Mouse (Mus musculus): Measurements from ENCODE around the gene Mocs1.

Gene Mocs1

DNA sequence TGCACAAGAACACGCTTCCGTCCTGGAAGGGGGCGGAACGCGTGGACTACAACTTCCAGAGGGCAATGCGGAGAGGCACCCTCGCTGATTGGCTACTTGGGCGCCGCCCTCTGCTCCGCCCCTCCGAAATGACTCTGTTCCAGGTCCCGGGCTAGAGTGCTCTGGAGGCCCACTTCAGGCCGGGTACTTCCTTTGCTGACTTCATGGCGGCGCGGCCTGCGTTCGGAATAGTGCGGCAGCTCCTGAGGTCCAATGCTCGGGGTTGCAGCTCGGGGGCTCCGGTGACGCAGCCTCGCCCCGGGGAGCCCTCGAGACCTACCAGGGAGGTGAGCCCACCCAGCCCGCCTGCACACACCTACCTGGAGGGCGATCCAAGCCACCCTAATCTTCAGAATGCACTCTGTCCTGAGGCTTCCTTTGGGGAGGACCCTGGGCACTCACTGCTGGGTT is at the start of gene Mocs1:
Gene Mocs1 (plus strand): TSS at position 124 of the 450 bp plus-strand sequence.
- DNase-seq (ENCODE audit: low spot score): peak; percentile 91

DNA sequence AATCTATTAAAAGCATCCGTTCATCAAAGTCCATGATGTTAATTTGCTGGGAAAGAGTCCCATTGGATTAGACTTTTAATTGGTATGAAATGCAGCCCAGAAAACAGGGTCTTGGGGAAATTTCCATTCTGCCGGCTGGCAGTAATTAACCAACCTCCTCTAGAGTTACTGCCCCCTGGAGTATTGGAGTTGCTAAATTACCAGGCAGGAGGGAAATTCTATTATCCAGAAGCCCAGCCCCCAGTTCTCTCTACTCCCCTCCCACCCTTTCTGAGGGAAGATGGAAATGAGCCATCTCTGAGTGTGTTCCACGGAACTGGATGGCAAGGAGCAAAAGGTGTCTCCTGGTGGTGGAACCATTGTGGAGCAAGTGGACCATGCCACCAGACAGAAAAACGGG is 48.5 kb upstream of the Mocs1 start:
- DNase-seq (ENCODE audit: low spot score): no peak

GRCm38 (mm10) chr17:49384217-49384943 is 43.8 kb upstream of the Mocs1 start:
- DNase-seq (ENCODE audit: low spot score): no peak

- no peak for DNase-seq (ENCODE audit: low spot score)
Measured at GRCm38 (mm10) chr17:49387741-49388140, 40.4 kb upstream of the Mocs1 start.

DNA sequence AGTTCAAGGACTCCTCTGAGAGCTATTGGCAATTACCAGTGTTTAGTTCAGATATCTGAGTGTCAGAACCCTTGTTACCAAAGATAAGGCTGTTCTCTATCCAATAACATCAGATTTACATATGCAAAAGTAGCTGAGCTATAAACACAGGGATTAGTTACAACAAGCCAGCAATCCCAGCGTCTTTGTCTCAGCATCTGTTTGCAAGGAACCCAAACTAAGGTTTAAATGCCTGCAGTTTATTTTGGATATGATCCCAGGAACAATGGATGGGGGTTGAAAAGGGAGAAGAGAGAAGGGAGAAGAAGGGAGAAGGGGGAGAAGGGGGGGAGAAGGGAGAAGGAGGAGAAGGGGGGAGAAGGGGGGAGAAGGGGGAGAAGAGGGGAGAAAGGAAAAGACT is 35.4 kb upstream of the Mocs1 start:
- no peak for DNase-seq (ENCODE audit: low spot score)

- DNase-seq (ENCODE audit: low spot score): no peak
Measured at GRCm38 (mm10) chr17:49394836-49395235, 33.3 kb upstream of the Mocs1 start.

- DNase-seq (ENCODE audit: low spot score): no peak
Measured at GRCm38 (mm10) chr17:49399605-49400004, 28.6 kb upstream of the Mocs1 start.

DNA sequence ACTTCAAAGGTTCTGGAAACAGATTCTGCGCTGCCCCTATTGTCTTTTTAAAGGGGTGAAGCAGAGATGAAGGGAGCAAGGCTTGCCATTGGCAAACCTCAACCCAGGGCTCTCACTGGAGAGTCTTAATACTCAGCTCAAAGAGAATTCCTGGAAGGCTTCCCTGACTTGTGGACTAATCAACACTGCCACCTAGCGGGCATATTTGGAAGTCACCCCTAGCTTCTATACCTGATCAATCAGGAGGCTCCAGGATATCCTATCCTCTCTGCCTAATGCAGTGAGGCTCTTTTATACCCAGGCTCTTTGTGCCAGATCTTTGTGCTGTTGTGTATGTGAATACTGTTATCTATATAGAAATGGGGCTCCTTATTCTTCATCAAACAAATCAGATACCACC is 28.0 kb upstream of the Mocs1 start:
- DNase-seq (ENCODE audit: low spot score): peak; percentile 67

GRCm38 (mm10) chr17:49403151-49403550 is 25.0 kb upstream of the Mocs1 start:
- no peak for DNase-seq (ENCODE audit: low spot score)

GRCm38 (mm10) chr17:49405927-49406326 is 22.2 kb upstream of the Mocs1 start:
- no peak for DNase-seq (ENCODE audit: low spot score)

GRCm38 (mm10) chr17:49412974-49413373 is 15.2 kb upstream of the Mocs1 start:
- DNase-seq (ENCODE audit: low spot score): no peak

DNA sequence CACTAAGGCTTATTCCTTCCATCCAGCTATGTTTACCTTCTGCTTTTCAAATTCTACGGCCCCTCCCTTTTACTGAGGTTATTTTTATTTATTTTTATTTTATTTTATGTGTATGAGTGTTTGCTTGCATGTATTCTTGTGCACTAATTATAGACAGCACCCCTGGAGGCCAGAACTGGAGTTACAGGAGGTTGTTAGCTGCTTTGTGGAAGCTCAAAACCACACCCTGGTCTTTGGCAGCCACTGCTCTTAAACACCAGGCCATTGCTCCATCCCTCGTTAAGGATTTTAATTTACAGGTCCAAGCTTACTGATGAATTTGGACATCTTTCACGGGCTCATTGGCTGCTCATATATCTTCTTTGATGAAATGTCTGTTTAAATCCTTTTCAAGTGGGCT is 14.6 kb upstream of the Mocs1 start:
- no peak for DNase-seq (ENCODE audit: low spot score)

- DNase-seq (ENCODE audit: low spot score): no peak
Measured at GRCm38 (mm10) chr17:49416228-49416627, 11.9 kb upstream of the Mocs1 start.

DNA sequence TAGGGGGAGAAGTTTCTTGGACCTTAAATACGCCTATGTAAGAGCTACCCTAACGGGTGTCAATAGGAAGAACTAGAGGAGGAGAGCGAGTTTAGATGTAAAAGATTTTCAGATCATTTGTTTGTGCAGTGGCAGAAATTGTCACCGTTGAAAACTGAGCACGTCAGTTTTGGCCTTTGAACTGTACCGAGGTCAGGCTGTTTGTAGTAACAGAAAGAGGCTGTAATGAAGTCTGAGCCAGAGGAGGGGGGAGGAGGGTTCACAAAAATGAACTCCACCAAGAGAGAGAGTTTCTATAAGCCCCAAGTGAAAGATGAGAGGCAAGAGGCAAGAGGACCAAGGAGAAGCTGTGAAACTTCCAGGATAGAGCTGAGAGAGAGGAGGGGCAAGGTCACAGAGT is 8.3 kb upstream of the Mocs1 start:
- no peak for DNase-seq (ENCODE audit: low spot score)

DNA sequence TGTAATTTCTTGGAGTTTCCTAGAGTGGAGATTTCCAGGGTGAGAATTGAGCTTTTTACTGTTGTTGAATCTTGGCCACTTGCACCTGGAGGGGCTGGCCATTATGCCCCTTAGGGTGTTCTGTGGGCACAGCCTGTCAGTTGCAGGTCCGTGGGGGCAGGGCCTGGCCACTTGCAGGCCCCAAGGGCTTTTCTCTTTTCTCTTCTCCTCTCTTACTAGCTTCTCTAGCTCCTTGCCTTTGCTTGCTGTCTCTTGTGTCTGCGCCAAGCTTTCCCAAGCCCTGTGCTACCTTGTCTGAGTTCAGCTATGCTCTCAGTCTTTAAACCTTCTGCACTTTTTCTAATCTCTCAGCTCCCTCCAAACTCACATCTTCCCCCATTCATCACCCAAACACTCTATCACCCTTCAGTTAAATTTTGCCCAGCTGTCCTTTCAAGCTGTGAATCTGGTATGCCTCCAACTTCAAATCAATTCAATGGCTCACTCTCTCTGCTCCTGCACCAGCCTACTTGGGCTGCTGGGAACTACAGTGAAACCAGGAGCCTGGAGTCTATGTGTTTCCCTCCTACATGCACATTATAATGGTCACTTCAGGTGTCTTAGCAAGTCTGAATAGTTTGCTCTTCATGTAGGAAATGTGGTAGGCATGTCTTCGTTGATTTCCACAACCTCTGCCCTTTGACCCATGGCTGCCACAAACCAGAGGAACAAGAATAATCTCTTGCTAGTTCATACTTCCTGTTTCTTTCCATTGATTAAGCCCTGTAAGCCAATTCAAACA is 5.7 kb upstream of the Mocs1 start:
- no peak for DNase-seq (ENCODE audit: low spot score)

- DNase-seq (ENCODE audit: low spot score): no peak
Measured at GRCm38 (mm10) chr17:49423067-49423325, 5.2 kb upstream of the Mocs1 start.

DNA sequence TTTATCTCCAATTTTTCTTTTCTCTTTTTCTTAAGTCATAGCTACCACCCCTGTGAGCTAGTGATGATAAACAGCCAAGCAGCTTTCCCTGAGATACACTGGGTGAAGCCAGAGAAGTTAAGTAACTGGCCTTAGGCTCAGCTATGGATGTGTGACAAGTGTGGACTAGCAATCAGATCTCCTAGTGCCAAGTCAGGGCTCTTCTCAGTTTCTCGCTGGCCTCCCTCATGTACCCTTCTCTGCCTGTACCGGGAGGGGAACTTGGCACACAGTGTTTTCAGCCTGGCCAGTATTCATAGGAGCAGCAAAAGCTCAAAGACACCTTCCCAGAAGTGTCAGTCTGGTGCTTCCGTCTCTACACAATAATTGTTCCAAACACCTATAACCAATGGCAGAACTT is 4.3 kb upstream of the Mocs1 start:
- DNase-seq (ENCODE audit: low spot score): no peak

- DNase-seq (ENCODE audit: low spot score): no peak
Measured at GRCm38 (mm10) chr17:49427631-49428238, 427 bp upstream of the Mocs1 start.

DNA sequence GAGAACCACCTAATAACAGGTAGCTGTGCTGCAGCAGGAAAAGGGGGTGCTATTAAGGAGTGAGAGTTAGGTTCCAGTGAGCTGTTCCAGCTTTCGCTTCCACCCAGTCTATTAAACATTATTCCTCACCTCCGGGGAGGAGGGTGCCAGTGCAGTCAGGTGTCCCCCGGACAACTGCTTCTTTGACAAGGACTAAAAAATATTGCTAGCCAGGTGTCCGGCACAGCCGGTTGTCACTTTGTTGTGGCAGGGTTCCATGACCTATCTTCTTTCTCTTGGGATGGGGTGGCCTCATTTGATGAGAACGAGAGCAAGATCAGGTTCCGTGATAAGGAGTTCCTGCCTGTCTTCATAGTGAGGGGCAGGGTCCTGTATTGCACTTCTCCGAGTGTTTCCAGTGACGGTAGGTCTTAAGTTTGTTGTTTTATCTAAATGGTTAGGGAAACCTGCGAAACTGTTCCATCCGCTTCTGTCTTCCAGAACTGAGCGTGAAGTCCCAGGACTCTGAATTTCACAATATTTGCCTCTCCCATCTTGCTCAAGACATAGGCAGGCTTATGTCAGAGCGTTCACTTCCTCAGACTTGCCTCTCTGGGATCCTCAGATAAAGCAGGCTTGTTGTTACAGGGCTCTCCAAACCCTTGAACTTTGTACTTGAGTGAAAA is 721 bp downstream of the Mocs1 start:
- DNase-seq (ENCODE audit: low spot score): no peak

- no peak for DNase-seq (ENCODE audit: low spot score)
Measured at GRCm38 (mm10) chr17:49429471-49430129, 1.4 kb downstream of the Mocs1 start.

- DNase-seq (ENCODE audit: low spot score): no peak
Measured at GRCm38 (mm10) chr17:49430136-49430535, 2.0 kb downstream of the Mocs1 start.

- no peak for DNase-seq (ENCODE audit: low spot score)
Measured at GRCm38 (mm10) chr17:49431176-49431575, 3.0 kb downstream of the Mocs1 start.

Measured in left cerebral cortex, adult 11 months (tissue).